Mouse (Mus musculus): ENCODE data around the gene Olfr60. TPM values are rescaled to one million over a fixed set of nuclear protein-coding genes. Genes with fewer than 3 reads are reported as not detected.

Olfr60 gene
- not detected in 2 replicates for polyA plus RNA-seq (2015; fragmentation: Nextera tagmentation; extraction: Ambion mirVana)

- H3K27ac ChIP-seq (ENCODE audit: low read length): no peak within 1 kb of the TSS
- H3K9ac ChIP-seq (ENCODE audit: low read depth, low read length): no peak within 1 kb of the TSS
- ATAC-seq: no peak
- no peaks in the 10 kb centered on the region for H3K36me3 ChIP-seq (ENCODE audit: control insufficient read depth, insufficient read depth, low read length)
- no peaks in the 10 kb centered on the region for H3K4me1 ChIP-seq (ENCODE audit: control insufficient read depth, insufficient read depth, low read length)
- no peak within 1 kb of the TSS for H3K4me3 ChIP-seq (ENCODE audit: low read depth, low read length)
- 70% methylated on average over 3 of the region's 3 CpGs for WGBS
- H3K4me2 ChIP-seq (ENCODE audit: low read length): no peak within 1 kb of the TSS
- H3K9me3 ChIP-seq (replicated peaks; ENCODE audit: control insufficient read depth, low read length, poor library complexity, severe bottlenecking): no peaks in the 10 kb centered on the region
- no peaks in the 10 kb centered on the region for H3K27me3 ChIP-seq (ENCODE audit: control insufficient read depth, insufficient read depth, low read depth, low read length)
Observed at GRCm38 (mm10) chr7:140361571-140361970, at the start of gene Olfr60. TSS of gene Olfr60 (minus strand) at chr7:140361671.

DNA sequence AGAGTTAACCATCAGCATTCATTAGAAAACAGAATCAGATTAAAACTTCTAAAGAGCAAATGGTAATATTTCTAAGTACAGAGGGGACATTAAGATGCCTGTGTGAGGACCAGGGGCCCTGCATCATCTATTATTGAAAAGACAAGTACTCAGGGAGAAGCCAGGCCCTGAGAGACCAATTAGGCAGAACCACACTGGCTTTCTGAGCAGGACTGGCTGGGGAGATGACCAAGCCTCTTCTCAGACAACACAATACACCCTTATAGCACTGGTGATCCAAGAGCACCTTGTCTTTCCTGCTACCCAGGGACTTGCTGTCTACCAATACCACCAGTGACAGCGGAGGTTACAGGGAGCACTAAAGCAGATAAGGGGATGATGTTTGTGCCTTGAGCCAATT lies 41.3 kb upstream of the Olfr60 start, which contains the start of gene Olfr531:
Gene Olfr531, minus strand, starts transcription at position 101 of the 400 bp plus-strand sequence.
- no peak within 1 kb of the TSS for H3K4me2 ChIP-seq (ENCODE audit: low read length)
- no peaks in the 10 kb centered on the region for H3K36me3 ChIP-seq (ENCODE audit: control insufficient read depth, insufficient read depth, low read length)
- no peak within 1 kb of the TSS for H3K27ac ChIP-seq (ENCODE audit: low read length)
- no peaks in the 10 kb centered on the region for H3K27me3 ChIP-seq (ENCODE audit: control insufficient read depth, insufficient read depth, low read depth, low read length)
- H3K9ac ChIP-seq (ENCODE audit: low read depth, low read length): no peak within 1 kb of the TSS
- WGBS: 92% methylated on average over 1 of the region's 1 CpGs
- no peak within 1 kb of the TSS for H3K4me3 ChIP-seq (ENCODE audit: low read depth, low read length)
- no peaks in the 10 kb centered on the region for H3K4me1 ChIP-seq (ENCODE audit: control insufficient read depth, insufficient read depth, low read length)
- ATAC-seq: no peak
- no peaks in the 10 kb centered on the region for H3K9me3 ChIP-seq (replicated peaks; ENCODE audit: control insufficient read depth, low read length, poor library complexity, severe bottlenecking)

GRCm38 (mm10) chr7:140376911-140377310 lies 15.4 kb upstream of the Olfr60 start:
- 99% methylated on average over 2 of the region's 2 CpGs for WGBS
- Histone ChIP-seq H3K36me3 (ENCODE audit: control insufficient read depth, insufficient read depth, low read length) (no peaks in the 10 kb centered on the region), H3K27me3 (ENCODE audit: control insufficient read depth, insufficient read depth, low read depth, low read length) (no peaks in the 10 kb centered on the region), H3K4me1 (ENCODE audit: control insufficient read depth, insufficient read depth, low read length) (no peaks in the 10 kb centered on the region), H3K4me3 (ENCODE audit: low read depth, low read length) (no peak overlapping the region), H3K4me2 (ENCODE audit: low read length) (no peak overlapping the region), H3K27ac (ENCODE audit: low read length) (no peak overlapping the region), H3K9ac (ENCODE audit: low read depth, low read length) (no peak overlapping the region), H3K9me3 (replicated peaks; ENCODE audit: control insufficient read depth, low read length, poor library complexity, severe bottlenecking) (no peaks in the 10 kb centered on the region)
- ATAC-seq: no peak

DNA sequence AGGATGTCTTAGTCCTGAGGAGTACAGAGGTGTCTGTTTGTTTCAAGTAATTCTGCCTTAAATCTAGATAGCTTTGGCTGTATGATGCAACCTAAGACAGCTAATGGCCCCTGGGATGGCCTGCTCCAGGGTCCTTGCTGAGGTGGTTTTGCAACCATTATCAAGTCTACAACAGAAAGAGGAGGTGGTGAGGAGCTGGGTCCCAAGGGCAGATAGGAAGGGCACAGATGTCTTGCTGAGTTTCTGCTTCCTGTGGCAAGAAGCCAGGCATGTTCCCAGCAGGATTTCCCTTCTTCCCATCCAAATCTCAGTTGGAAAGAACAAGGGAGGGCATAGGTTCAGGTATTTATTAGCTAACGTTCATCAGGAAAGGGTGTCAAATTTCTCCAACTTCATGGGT lies 14.8 kb upstream of the Olfr60 start, which contains the start of gene Olfr530:
Gene Olfr530, minus strand, starts transcription at position 101 of the 400 bp plus-strand sequence.
- H3K36me3 ChIP-seq (ENCODE audit: control insufficient read depth, insufficient read depth, low read length): no peaks in the 10 kb centered on the region
- 71% methylated on average over 1 of the region's 1 CpGs for WGBS
- H3K4me3 ChIP-seq (ENCODE audit: low read depth, low read length): no peak within 1 kb of the TSS
- no peak within 1 kb of the TSS for H3K4me2 ChIP-seq (ENCODE audit: low read length)
- no peak within 1 kb of the TSS for H3K27ac ChIP-seq (ENCODE audit: low read length)
- H3K9me3 ChIP-seq (replicated peaks; ENCODE audit: control insufficient read depth, low read length, poor library complexity, severe bottlenecking): no peaks in the 10 kb centered on the region
- ATAC-seq: no peak
- no peaks in the 10 kb centered on the region for H3K4me1 ChIP-seq (ENCODE audit: control insufficient read depth, insufficient read depth, low read length)
- H3K9ac ChIP-seq (ENCODE audit: low read depth, low read length): no peak within 1 kb of the TSS
- H3K27me3 ChIP-seq (ENCODE audit: control insufficient read depth, insufficient read depth, low read depth, low read length): no peaks in the 10 kb centered on the region

DNA sequence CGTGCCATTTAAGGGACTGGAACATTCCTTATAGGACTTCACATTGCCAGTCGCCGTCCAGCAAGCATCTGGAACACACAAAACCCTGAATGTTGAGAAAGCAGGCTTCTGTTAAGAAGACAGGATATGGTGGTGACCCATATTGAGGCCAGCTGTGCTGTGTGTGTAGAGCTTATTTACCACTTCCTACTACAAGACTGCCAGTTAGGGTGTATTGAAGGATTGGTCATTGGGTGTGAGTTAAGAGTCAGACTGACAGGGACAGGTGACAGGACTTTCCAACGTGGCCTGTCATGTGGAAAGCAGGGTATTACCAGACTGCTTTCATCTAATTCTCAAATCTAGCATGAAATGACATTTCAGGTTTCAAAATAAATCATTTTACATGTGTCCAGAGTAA lies 12.8 kb upstream of the Olfr60 start:
- no peaks in the 10 kb centered on the region for H3K36me3 ChIP-seq (ENCODE audit: control insufficient read depth, insufficient read depth, low read length)
- H3K4me2 ChIP-seq (ENCODE audit: low read length): no peak overlapping the region
- no peak overlapping the region for H3K27ac ChIP-seq (ENCODE audit: low read length)
- H3K27me3 ChIP-seq (ENCODE audit: control insufficient read depth, insufficient read depth, low read depth, low read length): no peaks in the 10 kb centered on the region
- 78% methylated on average over 4 of the region's 4 CpGs for WGBS
- no peak overlapping the region for H3K9ac ChIP-seq (ENCODE audit: low read depth, low read length)
- no peak overlapping the region for H3K4me3 ChIP-seq (ENCODE audit: low read depth, low read length)
- no peaks in the 10 kb centered on the region for H3K4me1 ChIP-seq (ENCODE audit: control insufficient read depth, insufficient read depth, low read length)
- no peaks in the 10 kb centered on the region for H3K9me3 ChIP-seq (replicated peaks; ENCODE audit: control insufficient read depth, low read length, poor library complexity, severe bottlenecking)
- no peak for ATAC-seq

- 60% methylated on average over 2 of the region's 2 CpGs for WGBS
- no peak within 1 kb of the TSS for H3K27ac ChIP-seq (ENCODE audit: low read length)
- H3K36me3 ChIP-seq (ENCODE audit: control insufficient read depth, insufficient read depth, low read length): no peaks in the 10 kb centered on the region
- H3K4me2 ChIP-seq (ENCODE audit: low read length): no peak within 1 kb of the TSS
- H3K4me1 ChIP-seq (ENCODE audit: control insufficient read depth, insufficient read depth, low read length): no peaks in the 10 kb centered on the region
- H3K9ac ChIP-seq (ENCODE audit: low read depth, low read length): no peak within 1 kb of the TSS
- no peak for ATAC-seq
- no peaks in the 10 kb centered on the region for H3K9me3 ChIP-seq (replicated peaks; ENCODE audit: control insufficient read depth, low read length, poor library complexity, severe bottlenecking)
- H3K27me3 ChIP-seq (ENCODE audit: control insufficient read depth, insufficient read depth, low read depth, low read length): no peaks in the 10 kb centered on the region
- H3K4me3 ChIP-seq (ENCODE audit: low read depth, low read length): no peak within 1 kb of the TSS
Observed at GRCm38 (mm10) chr7:140333717-140334116, 27.8 kb downstream of the Olfr60 start, which contains the start of gene Olfr527. TSS of gene Olfr527 (plus strand) at chr7:140334017.

- 65% methylated on average over 1 of the region's 1 CpGs for WGBS
Observed at GRCm38 (mm10) chr7:140329766-140330304, 31.6 kb downstream of the Olfr60 start.

DNA sequence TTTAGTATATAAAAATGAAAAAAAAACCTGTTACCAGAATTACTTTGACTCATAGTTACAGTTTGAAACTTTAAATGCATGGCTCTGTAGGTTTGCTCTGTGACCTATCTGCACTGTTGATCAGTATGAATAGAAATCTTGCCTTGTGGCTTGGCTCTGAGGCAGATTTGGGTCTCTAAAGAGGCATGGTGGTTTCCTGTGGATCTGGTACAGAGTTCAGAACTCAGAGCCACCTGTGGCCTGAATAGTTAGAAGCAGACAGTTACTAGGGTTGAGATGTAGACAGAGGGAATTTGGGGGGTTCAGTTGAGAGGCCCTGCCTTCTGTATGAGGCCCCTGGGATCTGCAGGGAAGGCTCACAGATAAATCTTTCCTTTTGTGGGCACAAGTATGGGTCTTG lies 40.3 kb downstream of the Olfr60 start:
- no peaks in the 10 kb centered on the region for H3K27me3 ChIP-seq (ENCODE audit: control insufficient read depth, insufficient read depth, low read depth, low read length)
- no peaks in the 10 kb centered on the region for H3K4me1 ChIP-seq (ENCODE audit: control insufficient read depth, insufficient read depth, low read length)
- H3K4me2 ChIP-seq (ENCODE audit: low read length): no peak overlapping the region
- no peak for ATAC-seq
- H3K36me3 ChIP-seq (ENCODE audit: control insufficient read depth, insufficient read depth, low read length): no peaks in the 10 kb centered on the region
- no peak overlapping the region for H3K9ac ChIP-seq (ENCODE audit: low read depth, low read length)
- H3K4me3 ChIP-seq (ENCODE audit: low read depth, low read length): no peak overlapping the region
- H3K9me3 ChIP-seq (replicated peaks; ENCODE audit: control insufficient read depth, low read length, poor library complexity, severe bottlenecking): no peaks in the 10 kb centered on the region
- no peak overlapping the region for H3K27ac ChIP-seq (ENCODE audit: low read length)

More at GRCm38 (mm10) chr7:140329766-140330304, 31.6 kb downstream of the Olfr60 start:
- no peaks in the 10 kb centered on the region for H3K9me3 ChIP-seq (replicated peaks; ENCODE audit: control insufficient read depth, low read length, poor library complexity, severe bottlenecking)
- no peak for ATAC-seq
- H3K9ac ChIP-seq (ENCODE audit: low read depth, low read length): no peak overlapping the region
- H3K36me3 ChIP-seq (ENCODE audit: control insufficient read depth, insufficient read depth, low read length): no peaks in the 10 kb centered on the region
- H3K4me3 ChIP-seq (ENCODE audit: low read depth, low read length): no peak overlapping the region
- no peak overlapping the region for H3K27ac ChIP-seq (ENCODE audit: low read length)
- no peaks in the 10 kb centered on the region for H3K27me3 ChIP-seq (ENCODE audit: control insufficient read depth, insufficient read depth, low read depth, low read length)
- no peak overlapping the region for H3K4me2 ChIP-seq (ENCODE audit: low read length)
- no peaks in the 10 kb centered on the region for H3K4me1 ChIP-seq (ENCODE audit: control insufficient read depth, insufficient read depth, low read length)

DNA sequence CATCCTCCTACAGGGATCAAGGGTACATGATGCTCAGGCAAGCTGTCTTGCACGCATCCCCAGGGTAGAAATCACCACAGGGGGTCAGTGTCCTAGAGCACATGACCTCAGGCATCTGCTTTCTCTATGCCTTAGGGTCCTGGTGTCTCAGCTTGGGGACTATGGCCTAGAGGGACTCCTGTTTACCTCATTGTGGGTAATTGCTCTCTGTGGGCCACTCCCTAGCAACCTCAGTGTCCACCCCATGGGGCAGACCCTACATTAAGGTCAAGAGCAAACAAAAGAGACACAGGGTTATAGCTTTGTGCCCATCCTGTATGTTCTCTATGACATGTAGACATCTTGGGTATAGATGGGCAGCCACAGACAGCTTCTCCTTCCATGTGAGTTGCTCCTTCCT lies 40.9 kb downstream of the Olfr60 start, which contains the start of gene Olfr525:
Gene Olfr525, plus strand, starts transcription at position 301 of the 400 bp plus-strand sequence.
- Histone ChIP-seq H3K27me3 (ENCODE audit: control insufficient read depth, insufficient read depth, low read depth, low read length) (no peaks in the 10 kb centered on the region), H3K9ac (ENCODE audit: low read depth, low read length) (no peak within 1 kb of the TSS), H3K27ac (ENCODE audit: low read length) (no peak within 1 kb of the TSS), H3K4me1 (ENCODE audit: control insufficient read depth, insufficient read depth, low read length) (no peaks in the 10 kb centered on the region), H3K4me2 (ENCODE audit: low read length) (no peak within 1 kb of the TSS), H3K36me3 (ENCODE audit: control insufficient read depth, insufficient read depth, low read length) (no peaks in the 10 kb centered on the region), H3K9me3 (replicated peaks; ENCODE audit: control insufficient read depth, low read length, poor library complexity, severe bottlenecking) (no peaks in the 10 kb centered on the region), H3K4me3 (ENCODE audit: low read depth, low read length) (no peak within 1 kb of the TSS)
- 50% methylated on average over 1 of the region's 1 CpGs for WGBS
- ATAC-seq: no peak

All from midbrain, embryonic 16.5 days (tissue).